Mouse (Mus musculus) gastrocnemius, postnatal 36 days (tissue): ENCODE data around the gene Map4k4. TPM values are rescaled to one million over a fixed set of nuclear protein-coding genes. Genes with fewer than 3 reads are reported as not detected.
A peak's percentile ranks its signal among the peaks of the same experiment; 100 is the strongest.

Experiments
- DNase-seq, 2 experiments: peaks; one replicate each; pipeline ENCODE4 v3.0.0; 2022
- intact Hi-C: fragments of 180-260 bp; cut with DNase I; formaldehyde crosslinking; loops from one replicate; pipeline ENCODE4 v1.15.1; 2025
- total RNA-seq, 2 experiments: library from RNA; stranded (reverse); gene quantifications; 2 replicates each; pipeline ENCODE4 v1.2.3; 2021

The Map4k4 gene
- total RNA-seq, 2 experiments from 2014 or later: 26.0 to 30.9 TPM

DNA sequence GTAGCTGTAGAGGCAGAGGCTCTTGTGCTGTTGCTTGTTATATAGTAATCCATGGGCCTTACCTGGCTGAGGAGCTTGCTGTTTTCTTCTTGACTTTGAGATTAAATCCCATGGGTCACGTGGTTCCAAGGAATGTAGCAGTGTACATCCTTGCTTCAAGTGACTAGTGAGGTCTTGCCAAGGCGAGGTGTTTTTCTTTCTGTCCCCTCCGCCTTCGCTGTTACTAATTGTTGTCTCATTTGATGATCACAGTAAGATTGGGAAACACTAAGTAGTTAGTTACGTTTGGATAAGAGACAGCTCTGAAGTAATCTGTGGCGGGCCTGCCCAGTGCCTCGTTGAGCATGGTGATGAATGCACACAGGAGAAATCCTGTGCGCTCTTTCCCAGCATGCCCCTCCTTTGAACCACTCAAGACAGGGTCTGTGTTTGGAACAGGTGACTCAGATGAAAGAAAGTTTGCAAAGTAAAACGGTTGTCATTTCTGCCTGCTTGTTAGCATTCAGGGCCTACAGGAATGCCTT, 31.6 kb downstream of the Map4k4 start:
- intact Hi-C loops: no loop called here
- no peak for DNase-seq

DNA sequence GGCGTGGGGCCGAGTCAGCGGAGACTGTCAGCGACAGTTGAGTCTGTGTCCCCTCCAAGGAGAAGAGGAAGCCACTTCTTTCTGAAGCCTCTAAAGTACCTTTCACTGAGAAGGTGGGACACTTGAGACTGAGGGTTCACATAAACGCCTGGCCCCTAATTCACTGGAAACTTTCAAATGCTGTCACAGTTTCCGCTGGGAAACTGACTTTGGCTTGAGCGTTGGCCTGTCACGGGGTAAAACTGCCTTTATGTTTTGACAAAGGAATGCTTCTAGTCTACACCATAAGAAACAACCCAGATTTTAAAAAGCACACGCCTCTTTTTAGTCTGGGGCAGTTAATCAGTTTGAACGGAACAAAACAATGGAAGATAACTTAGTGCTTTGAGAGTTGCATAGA, 32.2 kb downstream of the Map4k4 start:
- no peak for DNase-seq
- intact Hi-C loops: no loop called here

DNA sequence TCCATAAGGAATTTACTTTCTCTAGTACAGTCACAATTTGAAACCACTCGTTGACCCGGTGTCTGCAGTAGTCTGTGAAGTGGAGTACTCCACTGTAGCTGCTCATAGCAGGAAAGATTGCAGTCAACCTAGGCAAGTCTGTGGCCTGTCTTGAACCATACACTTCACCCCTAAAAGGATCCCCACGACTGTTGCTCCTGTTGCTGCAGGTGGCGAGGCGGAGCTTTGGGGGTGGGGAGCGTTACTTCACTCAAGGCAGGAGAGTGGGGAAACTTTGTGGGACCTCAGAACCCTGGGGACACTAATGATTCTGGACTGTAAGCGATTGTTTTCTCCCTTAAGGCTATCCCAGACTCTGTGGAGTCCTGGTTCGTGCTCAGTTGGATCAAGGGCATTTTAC, 34.2 kb downstream of the Map4k4 start:
- DNase-seq: no peak
- intact Hi-C loops: loop anchor here (5.0 kb wide), 2 partner anchors 33 to 248 kb away; partner anchors contain the start of gene Map4k4

DNA sequence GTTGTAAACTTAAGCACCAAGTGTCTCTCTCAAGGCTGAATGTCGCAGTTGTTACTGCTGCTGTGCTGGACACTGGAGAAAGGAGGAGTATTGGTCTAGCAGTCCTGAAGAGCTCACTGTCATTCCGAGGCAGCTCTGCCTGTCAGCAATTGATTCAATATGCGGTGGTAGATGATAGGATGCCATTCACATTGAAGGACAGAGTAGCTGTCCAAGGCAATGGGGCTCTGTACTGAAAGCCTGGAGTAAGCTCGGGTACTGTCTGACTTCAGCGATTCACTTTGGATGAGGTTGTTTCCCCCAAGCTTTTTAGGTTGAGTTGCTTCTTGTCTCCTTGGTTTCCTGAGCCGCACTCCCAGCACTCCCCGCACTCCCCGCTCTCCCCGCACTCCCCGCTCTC, 34.9 kb downstream of the Map4k4 start:
- DNase-seq: no peak
- intact Hi-C loops: loop anchor here (5.0 kb wide), 2 partner anchors 33 to 248 kb away; partner anchors contain the start of gene Map4k4

DNA sequence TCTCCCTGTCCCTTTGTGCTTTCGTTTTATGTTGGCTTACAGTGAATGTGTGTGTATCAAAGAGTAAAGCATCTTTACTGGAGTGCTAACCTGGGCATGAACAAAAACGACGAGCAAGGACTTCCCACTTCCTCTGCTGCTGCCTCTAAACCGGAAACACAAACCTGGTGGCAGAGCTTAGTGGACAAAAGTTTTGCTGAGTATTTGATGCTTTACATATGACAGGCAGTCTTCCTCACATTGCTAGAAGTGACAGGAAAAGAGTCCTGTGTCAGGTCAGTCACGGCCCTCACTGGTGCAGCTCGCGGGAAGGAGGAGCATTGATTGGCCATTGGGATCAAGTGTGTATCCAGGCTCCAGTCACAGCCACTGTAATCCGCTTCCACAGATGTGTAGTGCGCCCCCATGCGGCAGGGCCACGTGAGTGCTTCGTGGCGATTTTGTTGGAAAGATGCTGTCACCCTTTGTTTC, 35.7 kb downstream of the Map4k4 start:
- intact Hi-C loops: loop anchor here (5.0 kb wide), 2 partner anchors 34 to 249 kb away; partner anchors contain the start of gene Map4k4
- DNase-seq: peak; percentile 83 to 86

DNA sequence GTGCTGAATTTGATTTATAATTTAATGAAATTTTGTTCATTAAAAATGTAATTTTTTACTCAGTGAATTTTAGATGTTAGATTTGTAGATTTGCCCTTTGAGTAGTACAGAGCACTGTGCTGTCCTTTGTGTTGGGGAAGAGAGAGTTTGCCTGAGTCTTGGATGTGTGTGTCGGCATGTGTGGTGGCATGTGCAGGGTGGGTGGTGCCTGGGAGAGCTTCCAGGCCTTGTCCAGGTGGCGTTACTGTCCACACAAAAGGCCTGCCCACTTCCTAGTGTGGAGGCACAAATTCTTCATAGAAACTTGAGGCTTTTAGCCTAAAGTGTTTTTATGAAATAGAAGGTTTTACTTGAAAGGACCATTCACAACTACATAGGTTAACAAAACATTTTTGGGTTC, 36.2 kb downstream of the Map4k4 start:
- DNase-seq: no peak
- intact Hi-C loops: loop anchor here (5.0 kb wide), 2 partner anchors 35 to 250 kb away; partner anchors contain the start of gene Map4k4

DNA sequence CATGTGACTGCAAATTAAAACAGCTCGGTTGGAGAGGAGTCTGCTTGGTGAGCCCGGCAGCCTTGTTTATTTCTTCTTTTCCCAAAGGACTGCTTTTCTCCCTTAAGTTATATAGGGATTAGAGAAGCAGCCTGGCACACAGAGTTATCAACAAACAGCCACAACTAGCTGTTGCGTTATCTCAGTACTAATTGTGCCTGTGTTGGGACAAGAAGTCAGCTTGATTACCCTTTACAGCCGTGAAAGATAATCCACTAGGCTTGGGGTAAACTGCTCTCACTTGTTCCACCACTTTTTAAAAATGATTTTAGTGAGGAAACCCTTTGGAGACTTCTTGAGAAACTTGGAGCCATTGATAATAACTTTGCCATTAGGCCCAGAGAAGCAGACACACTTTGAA, 36.9 kb downstream of the Map4k4 start:
- DNase-seq: no peak
- intact Hi-C loops: loop anchor here (2.0 to 5.0 kb wide), 3 partner anchors 35 to 250 kb away; partner anchors contain the start of gene Map4k4

DNA sequence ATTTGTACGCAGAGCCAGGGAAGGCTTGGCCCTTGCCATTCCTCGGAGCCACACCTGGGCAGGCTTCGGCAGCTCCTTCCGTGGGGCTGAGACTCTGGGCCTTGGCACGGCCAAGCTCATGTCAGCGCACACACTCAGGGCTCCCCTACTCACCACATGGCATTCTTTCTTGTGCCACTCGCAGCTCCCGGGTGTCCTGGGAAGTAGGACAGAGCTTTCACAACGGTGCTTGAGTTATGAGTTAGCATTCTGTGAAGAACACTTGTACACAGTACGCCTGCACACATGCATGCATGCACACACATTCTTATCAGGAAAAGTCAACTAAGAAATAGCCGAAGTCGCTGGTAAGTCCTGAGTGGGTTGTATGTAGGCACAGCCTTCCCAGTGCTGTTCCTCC, 38.7 kb downstream of the Map4k4 start:
- no peak for DNase-seq
- intact Hi-C loops: loop anchor here (2.0 to 5.0 kb wide), 3 partner anchors 37 to 252 kb away; partner anchors contain the start of gene Map4k4

DNA sequence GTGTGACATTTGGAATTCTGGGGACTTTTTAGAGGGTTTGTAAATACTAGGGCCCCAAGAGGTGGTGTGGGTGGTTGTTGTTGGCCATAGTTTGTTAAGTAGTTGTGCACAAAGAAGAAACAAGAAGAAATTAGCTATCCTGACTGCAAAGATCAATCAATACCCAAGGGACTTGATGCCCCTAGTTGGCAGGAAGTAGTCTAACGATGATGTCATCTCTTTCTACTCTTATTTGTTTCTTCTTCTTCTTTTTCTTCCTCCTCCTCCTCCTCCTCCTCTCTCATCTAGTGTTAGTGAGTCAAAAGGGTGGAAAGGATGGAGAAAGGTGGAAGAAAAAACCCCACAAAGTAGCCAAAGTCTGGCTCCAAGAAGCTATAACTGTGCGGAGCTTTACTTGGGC, 39.6 kb downstream of the Map4k4 start:
- intact Hi-C loops: no loop called here
- DNase-seq: no peak

DNA sequence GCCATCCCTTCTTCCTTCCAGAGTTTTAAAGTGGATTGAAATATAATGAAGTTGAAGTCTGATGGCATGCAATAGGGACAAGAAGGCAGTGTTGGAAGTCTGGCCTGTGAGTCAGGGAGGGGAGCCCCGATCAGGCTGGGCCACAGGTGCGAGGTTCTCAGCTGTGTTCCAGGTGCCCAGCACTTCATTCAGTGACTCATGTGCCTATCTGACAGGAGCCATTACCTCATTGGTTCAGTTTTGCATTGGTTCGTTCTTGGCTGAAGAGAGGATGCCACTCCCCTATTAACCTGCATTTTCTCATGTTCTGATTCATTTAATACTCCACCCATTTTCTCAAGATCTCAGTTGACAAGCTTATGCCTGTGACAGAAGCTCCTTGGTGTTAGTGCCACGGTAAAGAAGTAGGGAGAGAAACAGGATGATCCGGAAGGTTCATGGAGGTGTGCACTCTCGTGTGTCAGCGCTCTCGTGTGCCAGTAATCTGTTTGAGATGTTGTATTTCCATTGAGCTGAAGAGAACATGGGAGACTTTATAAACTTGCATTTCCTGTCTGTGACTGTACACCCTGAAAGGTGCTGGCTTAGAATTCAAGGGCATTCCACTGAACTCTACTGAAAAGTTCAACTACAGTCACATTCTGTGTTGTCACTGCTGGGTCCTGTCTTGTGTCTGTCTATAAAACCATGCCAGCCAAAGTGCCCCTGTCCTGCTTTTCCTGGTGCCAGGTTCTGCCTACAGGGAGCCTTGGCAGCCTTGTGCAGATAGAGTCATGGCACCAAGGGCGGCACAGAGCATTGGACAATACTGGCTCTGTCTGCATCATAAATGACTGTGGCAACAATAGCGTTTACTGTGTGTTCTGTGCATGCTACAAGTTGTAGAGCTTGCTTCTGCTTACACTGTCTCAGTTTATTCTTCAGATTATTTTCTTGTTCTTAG, 40.8 kb downstream of the Map4k4 start:
- DNase-seq: no peak
- intact Hi-C loops: no loop called here

DNA sequence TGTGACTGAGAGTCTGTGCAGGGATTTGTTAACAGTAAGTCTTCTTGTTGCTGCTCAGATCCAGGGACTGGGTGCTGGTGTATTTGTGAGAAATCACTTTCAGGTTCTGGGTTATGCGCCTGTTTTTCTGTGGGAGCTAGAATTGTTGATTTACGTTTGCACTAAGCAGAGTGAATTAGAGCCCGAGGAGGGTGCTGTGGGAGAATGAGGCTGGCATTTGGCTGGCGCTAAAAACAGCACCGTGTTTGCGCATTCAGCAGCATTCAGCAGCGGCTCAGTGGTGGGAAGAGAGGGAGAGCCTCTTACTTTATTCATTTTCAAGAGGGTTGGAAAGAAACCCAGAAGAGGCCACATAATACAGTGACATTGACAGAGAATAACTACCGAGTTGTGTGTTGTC, 42.2 kb downstream of the Map4k4 start:
- no peak for DNase-seq
- intact Hi-C loops: no loop called here

DNA sequence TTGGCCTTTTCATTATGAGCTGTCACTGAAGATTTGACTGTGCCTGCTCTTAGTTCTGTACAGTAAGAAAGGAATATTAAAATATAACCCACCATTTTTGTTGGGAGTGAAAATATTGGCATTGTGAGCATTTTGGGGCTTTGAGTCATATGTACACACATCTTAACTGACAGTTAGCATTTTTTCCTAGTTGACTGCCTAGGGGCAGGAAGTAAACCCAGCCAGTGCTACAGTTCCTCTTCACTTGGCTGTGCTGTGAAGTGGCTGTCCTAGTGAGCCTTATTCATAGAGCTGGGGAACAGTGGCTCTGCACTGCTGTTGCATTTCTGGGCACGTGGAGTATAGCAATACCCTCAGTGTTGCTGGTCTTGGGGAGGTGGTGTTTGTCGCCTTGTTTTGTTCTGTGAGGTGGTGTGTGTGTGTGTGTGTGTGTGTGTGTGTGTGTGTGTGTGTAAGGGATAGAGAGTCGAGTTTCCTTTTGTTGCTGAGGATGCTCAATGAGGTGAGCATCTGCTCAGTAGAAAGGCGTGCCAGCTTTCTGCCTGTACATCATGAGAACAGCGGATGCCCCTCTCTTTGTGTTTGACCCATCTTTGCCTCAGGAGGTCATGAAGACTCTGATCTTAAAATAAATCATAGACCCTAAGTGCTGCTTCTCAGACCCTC, 43.7 kb downstream of the Map4k4 start:
- no peak for DNase-seq
- intact Hi-C loops: no loop called here

DNA sequence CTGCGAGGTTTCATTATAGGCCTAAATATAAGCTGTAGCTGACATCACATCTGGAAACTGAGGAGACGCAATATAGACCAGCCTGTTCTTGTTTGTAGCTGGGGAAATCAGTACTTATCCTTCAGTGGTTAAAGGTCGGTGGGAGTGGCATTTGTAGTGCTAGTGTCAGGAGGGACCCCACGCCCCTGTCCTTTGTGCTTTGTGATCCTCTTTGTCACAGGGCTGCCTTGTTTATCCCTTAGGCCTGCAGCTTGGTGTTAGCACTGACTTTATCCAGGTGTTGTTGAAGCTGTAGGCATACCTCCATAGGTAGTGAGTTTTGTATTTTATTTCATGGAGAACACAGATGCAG, 44.2 kb downstream of the Map4k4 start:
- intact Hi-C loops: no loop called here
- no peak for DNase-seq

DNA sequence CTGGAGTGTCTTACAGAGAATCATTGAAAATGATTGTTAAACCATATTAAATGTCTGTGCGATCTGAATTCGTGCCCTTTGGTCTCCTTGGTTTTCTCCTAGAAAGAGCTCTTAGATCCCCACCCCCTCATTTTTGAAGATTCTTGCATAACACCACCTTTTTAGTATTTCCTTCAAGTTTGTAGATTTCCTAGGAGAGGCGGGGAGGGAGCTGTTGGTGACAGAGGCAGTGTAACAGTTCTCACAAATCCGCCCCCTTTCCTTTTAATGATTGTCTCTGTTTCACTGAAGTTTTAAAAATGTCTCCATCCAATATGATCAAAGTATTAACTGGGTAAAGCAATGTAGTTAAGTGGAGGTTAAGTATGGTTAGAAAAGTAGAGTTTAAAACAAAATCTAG, 45.7 kb downstream of the Map4k4 start:
- no peak for DNase-seq
- intact Hi-C loops: no loop called here

DNA sequence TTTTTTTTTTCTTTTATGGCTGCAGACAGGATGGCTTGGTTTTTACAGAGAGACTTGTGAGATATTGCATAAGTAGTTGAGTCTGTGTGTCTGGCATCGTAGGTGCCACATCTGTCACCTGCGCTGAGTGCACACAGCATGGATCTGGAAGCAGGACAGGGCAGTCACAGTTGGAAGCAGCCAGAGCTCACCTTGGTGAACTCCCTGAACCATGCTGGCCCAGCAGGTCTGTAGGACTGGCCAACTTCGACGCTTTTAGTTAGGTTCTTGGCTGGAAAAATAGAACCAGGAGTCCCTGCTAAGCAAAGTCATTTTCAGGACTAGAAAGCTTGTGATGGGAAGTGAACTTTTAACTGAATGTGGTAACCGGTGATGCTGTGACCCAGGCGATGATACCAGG, 46.5 kb downstream of the Map4k4 start:
- no peak for DNase-seq
- intact Hi-C loops: no loop called here

DNA sequence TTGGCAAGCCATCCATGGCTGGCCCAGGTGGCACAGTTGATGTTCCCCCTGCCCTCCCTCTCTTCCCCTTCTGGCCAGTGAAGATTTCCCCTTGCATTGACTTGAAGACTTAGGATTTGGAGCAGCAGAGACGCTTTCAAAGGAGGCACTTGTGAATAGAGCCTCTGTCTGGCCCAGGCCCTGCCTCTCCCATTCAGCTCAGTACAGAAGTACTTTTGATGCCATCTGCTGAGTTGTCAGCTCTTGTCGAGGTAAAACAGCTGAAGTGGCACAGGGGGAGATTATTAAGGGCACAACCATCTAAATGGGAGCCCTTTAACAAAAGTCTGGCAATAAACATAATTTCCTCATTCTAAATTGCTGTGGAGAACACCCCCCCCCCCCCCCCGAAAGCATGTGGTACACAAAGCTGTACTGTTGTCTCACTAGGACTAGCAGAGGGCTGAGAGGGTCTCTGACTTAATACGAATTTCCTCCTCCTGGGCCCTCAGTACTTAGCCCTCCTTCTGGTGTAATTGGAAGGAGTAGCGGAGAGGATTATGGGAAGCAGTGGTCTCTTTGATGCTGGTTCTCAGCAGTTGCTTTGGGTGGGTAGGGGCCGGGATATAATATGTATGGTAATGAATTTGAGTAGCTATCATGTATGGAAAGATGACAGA, 47.1 kb downstream of the Map4k4 start:
- DNase-seq: no peak
- intact Hi-C loops: no loop called here

DNA sequence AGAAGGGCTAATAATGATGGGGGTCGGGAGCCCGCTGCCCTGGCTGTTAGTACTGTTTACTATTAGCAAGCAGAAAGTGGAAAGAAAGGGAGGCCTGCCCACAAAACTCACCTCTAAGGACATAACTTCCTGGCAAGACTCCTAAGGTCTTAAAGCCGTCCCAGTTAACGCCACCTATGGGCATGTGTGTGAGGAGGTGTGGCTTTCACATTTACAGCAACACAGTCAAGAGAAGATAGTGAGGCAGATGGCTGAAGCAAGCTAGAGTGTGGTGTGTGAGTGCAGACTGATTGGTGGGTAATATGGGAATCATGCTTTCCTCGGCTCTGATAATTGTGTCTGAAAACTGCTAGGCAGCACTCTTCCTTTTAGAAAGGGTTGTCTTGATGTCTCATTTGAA, 48.5 kb downstream of the Map4k4 start:
- intact Hi-C loops: no loop called here
- no peak for DNase-seq

DNA sequence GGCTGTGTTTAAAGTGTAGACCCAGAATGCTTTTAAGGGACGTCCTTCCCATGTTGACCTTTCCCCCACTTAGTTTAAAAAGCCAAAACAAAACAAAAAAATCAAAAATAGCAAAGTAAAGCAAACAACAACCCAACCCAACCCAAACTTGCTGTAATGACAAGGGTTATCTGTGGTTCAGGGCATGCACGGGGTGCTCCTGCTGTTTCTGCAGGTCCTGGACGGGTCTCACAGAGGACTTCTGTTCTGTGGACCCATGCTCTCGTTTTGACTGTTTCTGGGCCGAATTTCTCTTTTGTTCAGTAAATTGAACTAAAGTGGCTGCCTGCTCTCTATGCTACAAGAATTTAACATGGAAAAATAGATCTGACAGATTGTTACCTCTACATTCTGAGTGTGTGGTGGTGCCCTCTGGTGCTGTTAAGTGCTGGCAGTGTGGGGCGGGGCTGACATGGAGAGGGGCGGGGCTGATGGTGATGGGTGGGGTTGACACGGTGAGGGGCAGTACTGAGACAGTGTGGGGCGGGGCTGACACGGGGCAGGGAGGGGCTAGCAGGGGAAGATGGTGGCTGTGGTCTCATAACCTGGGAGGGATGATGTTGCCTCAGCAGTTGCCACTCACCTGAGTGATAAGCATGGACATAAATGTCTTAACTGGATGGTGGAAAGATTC, 49.2 kb downstream of the Map4k4 start:
- no peak for DNase-seq

DNA sequence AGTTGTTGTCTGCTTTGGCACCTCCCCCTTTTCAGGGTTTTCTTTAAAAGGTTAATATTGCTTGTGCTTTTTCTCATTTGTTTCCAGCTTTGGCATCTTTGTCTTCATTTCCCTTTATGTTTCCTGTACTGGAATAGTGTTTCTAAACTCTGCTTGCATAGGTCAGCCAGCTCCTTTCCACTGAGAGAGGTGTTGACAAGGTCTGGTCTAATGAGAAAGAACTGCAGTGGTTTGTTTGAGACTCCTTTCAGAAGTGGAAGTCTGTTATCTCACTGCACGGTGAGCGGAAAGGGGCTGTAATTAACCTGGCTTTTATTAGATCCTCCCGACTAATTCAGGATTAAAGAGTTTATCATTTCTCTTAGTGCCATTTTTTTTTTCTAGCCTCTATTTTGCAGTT, 49.9 kb downstream of the Map4k4 start:
- intact Hi-C loops: no loop called here
- DNase-seq: no peak

More for the DNA sequence above, 49.2 kb downstream of the Map4k4 start:
- intact Hi-C loops: no loop called here

DNA sequence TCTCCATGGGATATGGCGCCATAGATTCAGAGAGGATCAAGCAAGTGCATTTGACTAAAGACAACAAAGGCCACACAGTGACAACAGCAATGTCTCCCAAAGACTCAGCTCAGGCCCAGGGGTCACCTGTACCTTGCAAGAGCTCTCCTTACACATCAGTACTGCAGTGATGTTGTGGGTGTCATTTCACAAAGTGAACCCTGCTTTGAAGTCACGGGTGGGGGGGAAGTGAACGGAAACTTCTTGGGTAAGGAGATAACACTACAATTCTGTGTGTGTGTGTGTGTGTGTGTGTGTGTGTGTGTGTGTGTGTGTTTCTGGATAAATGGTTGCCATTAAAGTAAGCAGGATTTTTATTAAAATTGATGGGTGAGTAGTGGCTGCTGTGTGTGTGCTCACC, 53.9 kb downstream of the Map4k4 start:
- intact Hi-C loops: no loop called here

More for the DNA sequence above, 53.9 kb downstream of the Map4k4 start:
- DNase-seq: no peak
